Mouse (Mus musculus) hematopoietic multipotent progenitor cell, adult 10-12 weeks (in vitro differentiated cells): ENCODE data around the gene Adamts13. TPM values are rescaled to one million over a fixed set of nuclear protein-coding genes. Genes with fewer than 3 reads are reported as not detected.

ENCODE experiments used
- polyA plus RNA-seq: library from polyadenylated mRNA; stranded (reverse); fragments of >175 nt; gene quantifications from 2 replicates; pipeline ENCODE4 v1.2.3, GENCODE M21; 2012; ENCODE audit warnings: low replicate concordance

The Adamts13 gene
- 0.13 and 0.31 TPM in 2 replicates for polyA plus RNA-seq

GRCm38 (mm10) chr2:26973116-26973515 is at the start of gene Adamts13:
TSS of gene Adamts13 (plus strand) at chr2:26973416.

GRCm38 (mm10) chr2:26933304-26934055 is 39.7 kb upstream of the Adamts13 start, which contains the start of the genes Surf4 and Stkld1:
TSS of gene Surf4 (minus strand) at chr2:26933928.
TSS of gene Stkld1 (plus strand) at chr2:26934047.

GRCm38 (mm10) chr2:26963923-26964723 is 9.1 kb upstream of the Adamts13 start, which contains the start of gene Rexo4:
TSS of gene Rexo4 (minus strand) at chr2:26964386.

GRCm38 (mm10) chr2:27009714-27010244 is 36.6 kb downstream of the Adamts13 start, which contains the start of gene Cacfd1:
TSS of gene Cacfd1 (plus strand) at chr2:27009926.

GRCm38 (mm10) chr2:27027618-27028436 is 54.6 kb downstream of the Adamts13 start, which contains the start of gene Slc2a6:
TSS of gene Slc2a6 (minus strand) at chr2:27027998.

Other genes with a start within 250 kb of the Adamts13 start
- gene Abo, start 108.4 kb upstream of the Adamts13 start, polyA plus RNA-seq: not detected in 2 replicates
- gene Surf6, start 70.5 kb upstream of the Adamts13 start, polyA plus RNA-seq: 17.3 and 24.2 TPM in 2 replicates
- gene Med22, start 62.7 kb upstream of the Adamts13 start, polyA plus RNA-seq: 30.0 and 42.0 TPM in 2 replicates
- gene Rpl7a, start 62.7 kb upstream of the Adamts13 start, polyA plus RNA-seq: 1,773 and 2,822 TPM in 2 replicates
- gene Surf2, start 57.0 kb upstream of the Adamts13 start, polyA plus RNA-seq: 3.5 and 9.7 TPM in 2 replicates
- 16.2 and 34.5 TPM in 2 replicates for gene Surf1, start 56.9 kb upstream of the Adamts13 start, polyA plus RNA-seq
- gene Surf4, start 39.5 kb upstream of the Adamts13 start, polyA plus RNA-seq: 81.8 and 126 TPM in 2 replicates
- gene Stkld1, start 39.4 kb upstream of the Adamts13 start, polyA plus RNA-seq: 0.08 and 0.20 TPM in 2 replicates
- 114 and 123 TPM in 2 replicates for gene Rexo4, start 9.0 kb upstream of the Adamts13 start, polyA plus RNA-seq
- 13.2 and 37.1 TPM in 2 replicates for gene Cacfd1, start 36.5 kb downstream of the Adamts13 start, polyA plus RNA-seq
- gene Slc2a6, start 54.6 kb downstream of the Adamts13 start, polyA plus RNA-seq: 18.4 and 23.1 TPM in 2 replicates
- not detected in 2 replicates for gene Mymk, start 98.8 kb downstream of the Adamts13 start, polyA plus RNA-seq
- gene Adamtsl2, start 106.0 kb downstream of the Adamts13 start, polyA plus RNA-seq: 0.08 and 1.0 TPM in 2 replicates
- 0.07 TPM in 1 of 2 replicates, not detected in the other for gene Fam163b, start 169.1 kb downstream of the Adamts13 start, polyA plus RNA-seq
- gene Dbh, start 191.8 kb downstream of the Adamts13 start, polyA plus RNA-seq: not detected in 2 replicates